Mouse (Mus musculus) 3134 (cell line): ENCODE data around the gene Theg.

Experiments
- DNase-seq: peaks from one replicate; pipeline ENCODE4 v3.0.0-alpha.2; 2011; ENCODE audit warnings: low spot score; ENCODE audit not compliant: insufficient read length; ENCODE audit errors: extremely low read depth

The Theg gene

DNA sequence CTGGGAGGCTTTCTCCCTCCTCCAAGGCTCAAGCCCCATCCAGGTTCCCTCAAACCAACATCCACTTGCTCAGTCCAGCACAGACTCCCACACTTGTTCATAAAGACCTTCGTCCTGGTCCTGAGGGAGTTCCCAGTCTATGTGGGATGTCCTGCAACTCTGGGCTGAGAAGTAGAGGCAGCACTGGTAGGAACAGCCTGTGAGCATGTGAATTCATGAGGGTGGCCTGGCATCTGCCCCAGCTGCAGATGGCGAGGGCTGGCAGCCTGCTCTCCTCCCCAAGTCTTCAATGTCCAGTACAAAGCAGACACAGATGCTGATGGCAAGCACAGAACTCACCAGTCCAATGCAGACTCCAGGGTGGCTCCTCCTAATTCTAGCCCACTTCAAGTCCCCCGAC lies 48.8 kb downstream of the Theg start:
- no peak for DNase-seq

DNA sequence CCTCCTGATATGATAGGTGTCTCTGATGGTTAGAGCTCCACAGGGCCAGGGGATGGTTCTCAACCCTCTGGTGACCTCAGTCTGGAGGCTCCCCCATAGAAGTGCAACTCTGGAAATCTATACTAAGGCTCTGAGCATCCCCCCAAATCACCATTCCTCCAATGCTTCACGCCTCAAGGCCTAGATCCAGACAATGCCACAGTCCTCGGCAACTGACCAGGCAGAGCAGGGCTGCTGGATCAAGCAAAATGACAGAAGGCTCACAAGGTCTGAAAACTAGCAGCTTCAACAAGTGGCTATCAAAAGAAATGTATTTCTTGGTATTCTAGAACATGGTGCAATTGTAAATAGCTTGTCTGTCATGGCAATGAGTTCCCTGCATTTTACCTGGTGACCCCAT lies 49.4 kb downstream of the Theg start:
- no peak for DNase-seq

DNA sequence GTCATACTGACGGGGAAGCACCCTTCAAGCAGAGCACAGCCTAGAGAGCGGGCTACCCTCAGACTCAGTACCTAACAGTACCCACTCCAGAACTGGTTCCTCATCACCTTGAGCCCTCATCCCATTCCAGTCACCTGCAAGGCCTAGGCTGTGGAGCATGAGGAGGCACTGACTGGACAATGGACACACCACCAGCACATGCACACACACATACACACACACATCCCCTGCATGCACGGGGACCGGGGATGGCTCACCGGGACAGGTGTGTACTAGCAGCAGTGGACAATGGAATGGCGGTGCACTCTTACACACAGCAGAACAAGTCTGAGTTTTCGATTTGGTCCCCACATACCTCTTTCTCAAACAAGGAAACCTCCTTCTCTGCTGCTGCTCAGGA lies 49.9 kb downstream of the Theg start:
- DNase-seq = no peak

DNA sequence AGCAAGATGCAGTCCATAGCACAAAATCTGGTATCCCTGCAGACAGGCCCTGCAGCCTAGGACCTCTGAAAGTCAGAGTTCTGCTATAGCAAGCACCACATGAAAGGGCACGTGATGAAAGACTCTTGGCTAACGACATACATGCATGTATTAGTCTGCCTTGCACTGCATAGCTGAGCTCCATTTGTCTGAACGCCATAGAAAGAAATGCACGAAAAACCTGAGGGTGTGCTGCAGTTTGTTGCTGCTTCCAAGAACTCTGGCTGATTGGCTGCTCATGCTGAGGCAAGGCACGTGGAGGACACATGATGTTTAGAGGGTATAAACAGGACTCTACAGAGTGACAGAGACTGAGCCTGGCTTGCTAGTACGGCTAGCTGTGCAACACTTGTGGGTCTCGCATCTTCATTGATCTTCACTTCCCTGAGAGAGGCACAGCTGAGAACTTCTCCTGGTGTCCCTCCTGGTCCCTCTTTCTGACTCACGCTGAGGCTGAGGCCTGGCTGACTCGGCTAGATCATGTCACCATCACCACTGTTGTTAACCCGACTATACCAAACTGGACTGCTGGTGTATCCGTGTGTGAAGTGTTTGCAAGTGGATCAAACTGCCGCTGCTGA lies 50.6 kb downstream of the Theg start:
- no peak for DNase-seq

DNA sequence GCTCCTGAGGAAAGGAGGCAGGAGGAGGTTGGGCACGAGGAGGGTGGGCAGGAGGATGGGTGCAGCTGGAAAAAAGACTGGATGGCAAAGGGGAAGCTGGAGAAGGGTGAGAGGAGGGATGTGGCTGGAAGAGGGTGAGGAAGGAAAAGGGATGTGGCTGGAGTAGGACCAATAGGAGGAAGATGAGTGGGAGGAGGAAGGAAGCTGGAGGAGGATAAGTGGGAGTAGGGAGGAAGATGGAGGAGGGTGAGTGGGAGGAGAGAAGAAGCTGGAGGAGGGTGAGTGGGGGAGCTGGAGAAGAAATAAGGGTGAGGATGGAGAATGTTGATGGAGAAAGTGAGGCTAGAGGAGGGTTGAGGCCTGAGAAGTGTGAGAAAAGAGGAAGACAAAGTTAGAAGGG lies 51.7 kb downstream of the Theg start:
- no peak for DNase-seq

DNA sequence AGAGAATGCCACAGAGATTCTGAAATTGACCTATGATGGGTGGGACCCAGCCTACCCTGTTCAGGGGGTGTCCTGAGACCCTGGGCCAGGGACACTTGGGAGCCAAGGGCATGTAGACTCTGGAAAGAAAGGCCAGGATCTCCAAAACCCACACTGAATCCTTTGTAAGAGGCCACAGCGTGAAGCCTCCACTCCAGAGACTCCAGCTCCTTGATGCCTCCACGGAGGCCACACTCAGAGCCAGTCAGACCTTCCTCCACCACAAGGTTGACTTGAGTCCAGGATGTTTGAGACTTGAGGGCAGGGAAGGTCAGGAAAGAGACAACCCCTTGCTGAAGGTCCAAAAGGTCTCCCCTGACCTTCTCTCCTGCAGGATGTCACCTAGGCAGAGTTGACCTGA lies 52.7 kb downstream of the Theg start:
- no peak for DNase-seq

DNA sequence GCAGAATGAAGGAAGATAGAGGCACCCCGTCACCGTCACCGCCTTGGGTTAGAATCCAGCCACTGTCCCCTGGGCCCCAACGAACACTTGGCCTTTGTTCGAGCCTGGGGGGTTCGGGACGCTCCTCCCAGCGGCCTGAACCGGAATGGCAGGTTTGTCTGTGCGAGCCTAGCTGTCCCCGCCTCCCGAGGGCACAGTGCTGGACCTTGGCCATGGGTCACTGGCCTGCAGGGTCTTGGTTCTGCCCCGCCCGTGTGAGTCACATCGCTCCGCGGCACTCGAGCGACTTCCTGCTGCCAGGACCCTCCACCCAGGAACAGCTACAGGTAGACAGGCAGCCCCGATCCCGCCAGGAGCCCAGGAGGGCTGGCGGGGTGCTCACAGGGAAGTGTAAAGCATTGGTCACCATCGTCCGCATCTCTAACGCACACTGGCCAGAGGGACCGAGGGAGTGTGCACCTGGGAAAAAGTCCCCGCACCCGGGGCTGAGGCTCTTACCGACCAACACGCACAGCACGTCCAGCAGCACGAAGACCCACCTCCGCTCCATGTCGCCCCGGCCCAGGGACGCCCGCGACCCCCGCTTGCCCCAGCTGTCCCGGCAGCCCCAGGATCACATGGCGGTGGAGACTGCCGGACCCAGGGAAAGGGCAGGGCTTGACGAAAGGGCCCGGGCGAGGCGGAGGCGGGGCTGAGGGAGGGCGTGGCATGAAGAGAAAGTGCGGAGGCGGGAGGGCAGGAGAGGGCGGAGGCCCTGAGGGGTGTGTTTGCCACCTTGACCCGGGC lies 53.8 kb downstream of the Theg start, which contains the start of gene Plpp2:
Gene Plpp2, minus strand, starts transcription at position 671 of the 786 bp plus-strand sequence.
- DNase-seq = peak; percentile 91

DNA sequence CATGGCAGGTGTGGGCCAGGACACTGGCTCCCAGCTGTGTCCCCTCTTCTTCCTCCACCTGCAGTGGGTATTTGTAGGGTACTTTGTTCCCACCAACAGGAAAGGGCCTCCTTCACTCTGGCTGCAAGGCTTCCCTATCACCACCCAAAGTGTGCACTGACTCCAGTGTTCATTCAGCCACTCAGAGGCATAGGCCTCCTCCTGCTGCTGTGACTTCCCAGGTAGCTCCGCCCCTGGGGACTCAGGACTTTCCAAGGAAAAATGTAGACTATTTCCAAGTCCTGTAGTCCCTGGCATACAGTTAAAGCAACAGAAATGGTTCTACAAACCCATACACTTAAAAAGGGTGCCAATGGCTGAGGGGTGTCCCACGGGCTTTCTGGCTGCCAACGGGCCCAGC lies 54.5 kb downstream of the Theg start:
- DNase-seq = no peak

DNA sequence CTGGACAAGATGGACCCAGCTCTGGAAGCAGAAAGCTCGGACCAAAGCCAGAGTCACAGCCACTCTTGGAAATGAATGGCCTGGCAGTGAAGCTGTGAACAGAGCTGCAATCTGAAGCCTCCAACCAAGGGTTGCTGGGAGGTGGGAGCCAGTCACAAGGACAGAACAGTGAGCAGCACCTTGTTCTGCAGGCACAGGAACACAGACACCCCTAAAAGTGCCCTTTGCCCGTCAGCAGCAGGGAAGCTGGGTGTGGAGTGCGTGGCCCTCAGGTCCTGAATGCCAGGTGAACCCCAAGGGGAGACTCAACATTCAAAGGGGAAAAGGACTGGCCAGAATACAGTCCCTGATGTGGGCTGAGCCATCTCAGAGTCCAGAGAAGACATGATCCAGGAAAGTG lies 55.5 kb downstream of the Theg start:
- no peak for DNase-seq

DNA sequence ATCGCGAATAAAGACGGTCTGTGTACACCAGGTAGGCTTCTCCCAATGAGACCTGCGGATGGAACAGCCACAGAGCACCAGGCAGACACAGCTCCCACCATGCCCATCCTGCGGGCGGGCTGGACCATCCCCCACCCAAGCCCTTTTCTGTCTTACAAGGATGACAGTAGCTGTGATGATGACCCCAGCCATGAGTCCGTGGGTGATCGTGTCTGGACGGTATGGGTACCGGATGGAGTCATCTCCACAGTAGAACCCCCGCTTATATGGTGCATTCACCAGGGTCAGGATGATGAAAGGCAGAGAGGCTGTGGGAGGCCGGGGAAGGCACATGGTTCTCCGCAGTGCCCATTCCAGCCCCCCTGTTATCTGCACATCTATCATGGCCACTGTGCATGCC lies 56.4 kb downstream of the Theg start:
- DNase-seq = no peak

DNA sequence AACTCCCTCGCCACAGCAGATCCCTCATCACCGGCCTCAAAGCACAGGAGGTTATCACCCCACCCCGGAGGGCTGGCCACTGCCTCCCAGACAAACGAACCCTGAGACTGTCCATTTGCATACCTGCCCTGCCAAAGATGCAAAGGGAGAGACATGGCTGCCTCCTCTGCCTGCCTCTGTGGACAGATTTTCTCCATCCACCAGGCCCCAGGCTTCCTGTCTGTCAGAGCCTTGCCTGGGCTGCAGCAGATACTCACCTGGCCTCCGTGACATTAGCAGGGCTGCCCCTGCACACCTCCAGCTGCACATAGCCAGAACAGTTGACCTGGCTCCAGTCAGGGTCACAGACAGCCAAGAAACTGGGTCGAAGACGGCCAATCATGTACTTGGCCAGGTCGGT lies 56.9 kb downstream of the Theg start:
- no peak for DNase-seq

DNA sequence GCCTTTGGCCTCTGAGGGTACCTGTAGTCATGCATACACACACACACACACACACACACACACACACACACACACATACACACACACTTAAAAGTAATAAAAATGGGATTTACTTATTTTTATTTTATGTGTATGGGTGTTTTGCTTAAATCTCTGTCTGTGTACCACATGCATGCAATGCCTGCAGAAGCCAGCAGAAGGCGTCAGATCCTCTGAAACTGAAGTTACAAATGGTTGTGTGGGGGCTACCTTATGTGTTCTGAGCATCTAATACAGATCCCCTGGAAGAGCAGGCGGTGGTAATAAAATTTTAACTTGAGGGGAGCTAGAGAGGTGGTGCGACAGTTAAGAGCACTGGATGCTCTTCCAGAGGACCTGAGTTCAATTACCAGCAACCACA lies 59.0 kb downstream of the Theg start:
- no peak for DNase-seq

DNA sequence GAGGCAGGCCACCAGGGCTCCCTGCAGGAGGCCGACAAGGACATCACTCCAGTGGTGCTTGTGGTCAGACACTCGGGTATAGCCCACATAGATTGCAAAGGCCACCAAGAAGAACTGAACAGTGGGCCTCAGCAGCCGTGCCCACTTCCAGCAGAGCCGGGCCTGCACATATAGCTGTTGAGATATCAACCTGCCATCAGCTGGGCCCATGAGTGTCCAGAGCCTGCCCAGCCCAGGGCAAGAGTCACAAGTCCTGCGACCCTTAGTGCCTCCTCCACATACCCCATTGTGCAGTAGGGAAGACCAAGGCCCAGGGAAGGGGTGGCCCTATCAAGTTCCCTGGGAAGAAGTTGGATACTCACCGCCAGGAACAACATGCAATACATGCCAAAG lies 59.7 kb downstream of the Theg start:
- no peak for DNase-seq

DNA sequence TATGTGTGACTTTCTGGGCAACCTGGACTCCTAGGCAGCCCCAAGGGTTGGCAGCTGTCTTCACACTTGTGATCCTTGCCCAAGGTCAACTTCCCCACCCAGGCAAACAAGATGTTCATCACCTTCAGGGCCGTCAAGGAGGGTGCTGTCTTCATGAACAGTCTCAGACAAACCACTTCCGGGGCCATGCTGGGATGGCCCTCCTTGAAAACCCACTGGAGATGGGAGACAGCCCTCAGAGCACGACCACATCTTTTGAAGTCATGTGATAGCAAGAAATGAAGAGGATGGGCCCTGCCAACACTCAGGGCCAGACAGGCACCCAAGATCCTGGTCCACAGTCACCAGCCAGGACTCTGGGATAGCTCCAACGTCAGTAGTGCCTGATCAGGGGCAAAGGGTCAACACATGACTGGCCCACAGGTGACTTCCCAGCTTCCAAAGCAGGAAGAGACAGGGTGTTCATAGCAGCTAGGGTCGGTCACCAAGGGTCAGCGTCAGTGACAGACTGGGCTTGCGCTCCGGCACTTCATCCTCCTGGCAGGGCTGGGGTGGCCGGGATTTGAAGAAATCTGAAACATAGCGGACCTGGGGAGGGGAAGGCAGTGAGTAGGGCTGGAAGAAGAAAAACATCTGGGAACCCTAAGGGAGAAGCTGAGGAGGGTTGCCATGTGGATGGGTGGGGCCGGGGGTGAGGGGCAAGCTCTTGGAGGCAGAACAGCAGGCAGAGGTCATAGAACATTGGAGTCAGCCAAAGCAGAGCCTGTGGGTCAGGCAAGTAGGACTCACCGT lies 60.3 kb downstream of the Theg start:
- DNase-seq = no peak
